Mouse (Mus musculus) spleen, postnatal 10 days (tissue): ENCODE results near the gene Stat3.
A peak's percentile ranks its signal among the peaks of the same experiment; 100 is the strongest.

Experiments used
- DNase-seq, 2 experiments: peaks; one replicate each; pipeline ENCODE4 v3.0.0; 2021 to 2022; ENCODE audit warnings: low spot score in 2 of 2

The Stat3 gene

GRCm38 (mm10) chr11:100964180-100964579 is 24.8 kb upstream of the Stat3 start:
- DNase-seq = no peak

- DNase-seq = no peak
Measured at GRCm38 (mm10) chr11:100963647-100964046, 24.3 kb upstream of the Stat3 start.

- no peak for DNase-seq
Measured at GRCm38 (mm10) chr11:100962371-100962911, 23.1 kb upstream of the Stat3 start.

DNA sequence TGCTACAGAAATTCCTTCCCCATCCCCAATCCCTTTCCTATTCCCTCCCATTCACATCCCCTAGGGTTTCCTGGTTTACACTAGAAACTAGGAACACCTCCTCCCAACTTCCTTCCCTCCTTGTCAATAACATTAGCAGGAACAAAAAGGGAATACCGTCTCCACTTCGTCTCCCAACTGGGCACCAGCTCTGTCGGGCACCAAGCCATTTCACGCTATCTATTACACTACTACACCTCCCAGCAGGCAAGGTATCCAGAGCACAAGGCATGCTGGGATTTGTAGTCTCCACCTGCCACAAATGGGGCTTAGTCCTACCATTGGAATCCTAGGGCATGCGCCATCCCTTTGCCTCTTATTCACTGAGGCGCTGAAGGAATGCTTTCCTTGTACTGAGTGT is 21.2 kb upstream of the Stat3 start:
- peak in 1 of 2 experiments; percentile 62 for DNase-seq

DNA sequence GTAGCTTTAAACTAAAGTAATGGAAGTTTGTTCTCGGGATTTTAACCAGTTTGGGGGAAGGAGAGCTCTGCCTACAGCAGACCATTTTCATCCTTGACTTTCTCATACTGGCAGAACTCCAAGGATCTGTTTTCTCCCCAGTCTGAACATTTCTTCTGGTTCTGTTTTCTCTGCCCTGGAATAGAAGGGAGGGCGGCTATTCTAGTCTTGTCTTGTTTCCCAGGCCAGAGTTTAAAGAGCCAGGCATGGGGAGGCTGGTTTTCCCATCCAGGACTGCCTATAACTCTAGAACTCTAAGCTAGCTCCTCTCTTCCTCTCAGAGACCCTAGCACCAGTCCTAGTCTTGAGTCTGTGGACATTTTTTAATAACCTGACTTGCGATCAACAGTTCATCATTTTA is 20.5 kb upstream of the Stat3 start:
- no peak for DNase-seq

DNA sequence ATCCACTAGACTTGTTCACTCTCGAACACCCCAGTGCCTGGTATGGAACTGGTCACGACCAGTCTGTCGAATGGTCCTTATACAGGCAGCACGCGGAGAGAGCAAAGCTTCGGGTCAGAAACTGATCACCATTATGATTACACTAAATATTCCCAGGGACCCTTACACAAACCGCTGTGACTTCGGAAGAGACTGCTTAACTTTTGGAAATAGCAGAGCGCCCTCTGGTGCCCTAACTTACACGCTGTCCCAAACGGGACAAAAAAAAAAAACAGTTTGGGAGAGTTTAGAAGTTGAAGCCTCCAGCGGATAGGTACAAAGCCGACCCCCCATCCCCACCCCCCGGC is 20.1 kb upstream of the Stat3 start:
- peak; percentile 60 to 83 for DNase-seq

GRCm38 (mm10) chr11:100958613-100959463 is 19.5 kb upstream of the Stat3 start:
- peak in 1 of 2 experiments; percentile 24 for DNase-seq

DNA sequence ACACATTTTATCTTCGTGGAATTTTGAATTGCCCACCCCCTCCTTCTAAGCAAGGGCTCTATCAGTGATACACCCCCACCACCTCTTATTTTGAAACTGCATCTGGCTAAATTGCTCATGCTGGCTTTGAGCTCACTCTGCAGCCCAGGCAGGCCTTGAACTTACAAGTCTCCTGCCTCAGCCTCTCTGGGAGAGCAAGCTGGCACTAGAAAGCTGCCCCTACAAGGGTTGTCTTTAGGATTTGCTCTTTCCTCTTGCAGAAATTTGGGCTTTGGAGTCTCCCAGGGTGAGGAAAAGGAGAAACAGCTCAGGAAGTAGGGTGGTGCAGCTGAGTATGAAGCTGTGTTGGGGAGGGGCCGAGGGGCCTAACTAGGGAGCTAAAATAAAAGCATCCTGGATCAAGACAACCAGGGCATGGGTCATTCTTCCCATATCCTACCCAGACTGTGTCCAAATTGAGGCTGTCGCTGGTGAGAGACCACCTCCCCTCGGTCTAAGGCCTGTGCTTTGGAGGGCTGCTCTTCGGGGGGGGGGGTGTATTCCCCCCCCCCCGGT is 18.7 kb upstream of the Stat3 start:
- no peak for DNase-seq

GRCm38 (mm10) chr11:100957244-100957643 is 17.9 kb upstream of the Stat3 start:
- peak; percentile 80 to 88 for DNase-seq

- DNase-seq = no peak
Measured at GRCm38 (mm10) chr11:100949540-100949939, 10.2 kb upstream of the Stat3 start.

DNA sequence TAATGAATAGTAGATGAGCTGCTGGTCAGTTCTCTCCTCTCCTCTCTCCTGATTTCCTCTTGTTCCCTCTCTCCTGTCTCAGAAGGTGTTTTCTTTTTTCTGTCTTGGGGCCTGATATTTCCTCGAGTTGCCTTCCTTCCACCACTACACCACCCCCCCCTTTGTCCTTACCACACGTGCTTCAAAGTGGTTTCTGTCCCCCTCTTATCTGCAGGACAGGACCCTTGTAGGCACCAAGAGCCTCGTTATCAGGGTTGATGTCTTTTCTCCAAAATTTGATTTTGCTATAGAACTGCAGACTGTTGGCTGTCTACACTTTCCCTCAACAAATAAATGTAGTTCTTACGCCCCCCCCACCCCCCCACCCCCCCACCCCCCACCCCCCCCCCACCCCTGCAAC is 9.0 kb upstream of the Stat3 start:
- no peak for DNase-seq

GRCm38 (mm10) chr11:100947548-100947947 is 8.2 kb upstream of the Stat3 start:
- peak in 1 of 2 experiments; percentile 33 for DNase-seq

DNA sequence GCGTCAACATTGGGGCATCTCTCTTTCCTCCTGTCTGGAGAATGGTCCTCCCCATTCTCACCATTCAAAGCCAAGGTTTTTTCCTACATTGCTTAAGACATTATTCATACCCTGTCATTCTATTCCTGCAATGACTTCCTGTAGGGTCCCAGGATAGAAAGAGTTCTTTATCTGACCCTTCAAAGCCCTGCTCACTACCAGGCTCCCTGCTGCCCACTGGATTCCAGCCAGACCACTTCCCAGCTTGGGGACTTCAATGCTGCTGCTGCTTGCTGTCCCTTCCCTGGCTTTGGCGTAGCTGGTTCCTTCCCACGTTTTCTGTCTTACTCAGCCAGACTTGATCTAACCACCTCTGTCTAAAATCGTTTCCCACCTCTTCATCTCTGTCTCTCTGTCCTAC is 7.5 kb upstream of the Stat3 start:
- DNase-seq = no peak

DNA sequence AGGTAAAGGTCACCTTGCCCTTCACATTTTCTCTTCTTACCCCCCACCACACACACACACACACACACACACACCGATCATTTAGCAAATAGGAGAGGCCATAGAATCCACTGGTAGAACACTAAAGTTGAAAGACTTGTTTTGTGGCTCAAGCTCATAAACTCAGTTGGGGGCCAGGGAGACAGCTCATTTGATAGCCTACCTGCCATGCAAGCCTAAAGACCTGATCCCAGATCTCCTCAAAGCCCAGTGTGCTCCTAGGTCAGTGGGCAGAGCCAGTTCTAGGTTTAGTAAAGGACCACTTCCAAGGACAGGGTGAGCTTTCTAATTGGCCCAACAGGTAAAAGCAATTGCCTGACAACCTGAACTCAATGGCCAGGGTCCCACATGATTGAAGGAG is 3.0 kb upstream of the Stat3 start:
- no peak for DNase-seq

- DNase-seq = peak; percentile 36 to 55
Measured at GRCm38 (mm10) chr11:100938711-100939511, 429 bp downstream of the Stat3 start.

DNA sequence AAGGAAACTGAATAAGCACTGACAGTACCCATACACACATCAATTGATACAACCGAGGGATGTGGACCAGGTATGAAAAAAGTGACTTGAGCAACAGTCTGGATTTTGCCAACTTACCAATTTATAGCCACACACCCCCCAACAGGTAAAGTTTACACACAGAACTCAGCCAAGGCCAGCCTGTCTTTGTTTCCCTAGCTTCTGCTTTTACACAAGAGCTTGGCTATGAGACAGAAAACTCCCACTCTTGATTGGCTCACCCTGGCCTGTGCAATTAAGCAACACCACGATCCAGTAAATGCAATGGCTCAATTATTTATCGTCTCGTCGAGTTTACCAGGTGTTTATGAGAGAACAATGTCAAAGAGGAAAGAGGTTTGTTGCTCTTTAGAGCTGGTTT is 1.2 kb downstream of the Stat3 start:
- DNase-seq = no peak

DNA sequence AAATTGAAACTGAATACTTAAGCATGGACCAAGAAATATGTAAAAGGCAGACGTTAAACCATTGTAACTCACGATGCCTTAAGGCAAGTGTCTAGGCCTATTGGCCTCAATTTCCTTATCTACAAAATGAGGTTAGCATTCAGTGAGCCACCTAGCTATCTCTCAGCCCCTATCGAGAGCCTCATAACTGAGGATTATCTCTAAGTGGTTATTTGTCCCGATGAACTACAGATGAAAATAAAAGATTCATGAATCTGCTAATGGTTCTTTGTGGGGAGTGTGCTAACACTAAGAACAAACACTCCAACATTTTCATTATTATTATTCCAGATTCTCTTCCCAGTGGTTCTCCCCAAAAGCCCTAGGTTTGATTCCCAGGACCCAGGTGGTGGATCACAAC is 2.0 kb downstream of the Stat3 start:
- no peak for DNase-seq

- DNase-seq = peak; percentile 18 to 52
Measured at GRCm38 (mm10) chr11:100935373-100936355, 3.7 kb downstream of the Stat3 start.

GRCm38 (mm10) chr11:100931254-100931921 is 8.0 kb downstream of the Stat3 start:
- peak; percentile 33 to 65 for DNase-seq

DNA sequence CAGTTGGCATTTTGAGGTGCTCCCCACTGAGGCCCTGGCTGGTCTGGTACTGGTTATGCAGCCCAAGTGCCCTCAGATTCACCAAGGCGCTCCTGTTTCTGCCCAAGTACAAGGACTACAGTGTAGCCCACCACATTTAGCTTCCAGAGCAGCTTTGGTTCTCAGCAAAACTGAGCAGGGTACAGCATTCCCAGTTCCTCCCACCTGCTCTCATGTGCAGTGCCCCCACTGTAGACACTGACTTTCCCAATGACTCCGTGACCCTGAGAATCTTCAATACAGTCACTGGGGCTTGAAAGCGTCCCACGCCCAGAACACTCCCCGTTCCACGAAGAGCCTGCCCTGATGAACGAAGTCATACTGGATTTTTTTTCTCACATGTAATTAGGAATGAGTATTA is 8.7 kb downstream of the Stat3 start:
- DNase-seq = no peak

DNA sequence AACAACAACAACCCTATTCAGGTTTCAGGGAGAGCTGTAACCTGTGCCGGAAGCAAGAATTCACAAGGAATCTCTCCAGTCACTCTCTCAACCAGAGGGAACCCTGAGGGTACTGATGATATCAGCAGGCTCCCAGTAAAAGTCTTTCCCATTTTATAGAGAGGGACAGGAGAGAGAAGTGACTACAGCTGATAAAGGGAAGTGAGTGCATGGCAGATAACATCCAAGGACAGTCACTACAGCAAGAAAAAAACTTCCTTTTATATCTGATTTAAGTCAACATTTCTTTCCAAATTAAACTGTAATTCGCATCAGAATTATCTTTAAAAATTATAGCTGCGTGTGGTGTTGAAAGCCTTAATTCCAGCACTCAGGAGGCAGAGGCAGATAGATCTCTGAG is 12.0 kb downstream of the Stat3 start:
- DNase-seq = no peak
